Mouse (Mus musculus) hindbrain, embryonic 13.5 days (tissue): ENCODE data around the gene Vmn1r40. TPM values are rescaled to one million over a fixed set of nuclear protein-coding genes. Genes with fewer than 3 reads are reported as not detected.

Experiments used
- ATAC-seq: fragments of 200-750 bp; cut with Nextera tagmentation; 2 replicates; pipeline ENCODE4 v1.8.0; 2017; ENCODE audit warnings: moderate TSS enrichment; ENCODE audit not compliant: low FRiP score
- H3K27ac ChIP-seq: fragments of 300-500 bp; sonication (generic); 2 replicates; pipeline ENCODE4 v1.5.1; 2015; ENCODE audit warnings: inconsistent platforms, mild to moderate bottlenecking, moderate library complexity
- H3K27me3 ChIP-seq: fragments of 300-500 bp; sonication (generic); 2 replicates; pipeline ENCODE4 v1.6.1; 2015; ENCODE audit warnings: mild to moderate bottlenecking, inconsistent platforms
- H3K36me3 ChIP-seq: fragments of 300-500 bp; sonication (generic); 2 replicates; pipeline ENCODE4 v1.6.1; 2015; ENCODE audit warnings: mild to moderate bottlenecking, inconsistent platforms
- H3K4me1 ChIP-seq: fragments of 300-500 bp; sonication (generic); replicated peaks from 2 replicates; pipeline ENCODE4 v1.6.1; 2015; ENCODE audit warnings: inconsistent platforms
- H3K4me2 ChIP-seq: fragments of 300-500 bp; sonication (generic); 2 replicates; pipeline ENCODE4 v1.6.1; 2015; ENCODE audit warnings: inconsistent platforms, mild to moderate bottlenecking, moderate library complexity
- H3K4me3 ChIP-seq: fragments of 300-500 bp; sonication (generic); 2 replicates; pipeline ENCODE4 v1.5.1; 2015; ENCODE audit warnings: mild to moderate bottlenecking, inconsistent platforms
- H3K9ac ChIP-seq: fragments of 300-500 bp; sonication (generic); 2 replicates; pipeline ENCODE4 v1.6.1; 2015; ENCODE audit warnings: mild to moderate bottlenecking, inconsistent platforms
- H3K9me3 ChIP-seq: fragments of 300-500 bp; sonication (generic); 2 replicates; pipeline ENCODE4 v1.6.1; 2016; ENCODE audit warnings: inconsistent platforms
- WGBS: fragments of 180-500 bp; shearing (Covaris S2); methylation state at CpG from one replicate; pipeline ENCODE4 v1.1.7; 2015; 5-methylcytosine and 5-hydroxymethylcytosine counted together
- polyA plus RNA-seq: library from polyadenylated mRNA; unstranded; fragments of >200 nt; fragmentation: Nextera tagmentation; extraction: Ambion mirVana; gene quantifications from 2 replicates; pipeline ENCODE4 v1.2.1, GENCODE M21; 2015

Vmn1r40 gene
- polyA plus RNA-seq, 1 experiment from 2014 or later, result not detected

- no peak overlapping the region for H3K4me3 ChIP-seq
- H3K27ac ChIP-seq, result no peak overlapping the region
- no peak overlapping the region for H3K9ac ChIP-seq
- 0 out of 2 replicates have a peak, but pooled peaks cover 2% of the 10 kb centered on the region for H3K27me3 ChIP-seq
- WGBS, result 73% methylated on average over 4 of the region's 4 CpGs
- 0 out of 2 replicates have a peak, but pooled peaks cover 4% of the 10 kb centered on the region for H3K4me1 ChIP-seq
- no peak overlapping the region for H3K4me2 ChIP-seq
- no peak for ATAC-seq
- H3K9me3 ChIP-seq, result no peaks in the 10 kb centered on the region
- peaks cover 27% of the 10 kb centered on the region for H3K36me3 ChIP-seq
These were observed 28.8 kb upstream of the Vmn1r40 start for GRCm38 (mm10) chr6:89678522-89678921.

GRCm38 (mm10) chr6:89679291-89679835 lies 28.0 kb upstream of the Vmn1r40 start:
- Histone ChIP-seq H3K36me3 (peaks cover 19% of the 10 kb centered on the region), H3K27me3 (0 out of 2 replicates have a peak, but pooled peaks cover 2% of the 10 kb centered on the region), H3K4me3 (no peak overlapping the region), H3K4me2 (no peak overlapping the region), H3K4me1 (0 out of 2 replicates have a peak, but pooled peaks cover 4% of the 10 kb centered on the region), H3K9ac (no peak overlapping the region), H3K9me3 (no peaks in the 10 kb centered on the region), H3K27ac (no peak overlapping the region)
- 19% methylated on average over 10 of the region's 10 CpGs for WGBS
- peak; percentile 83 for ATAC-seq

- no peak overlapping the region for H3K4me3 ChIP-seq
- WGBS, result 10% methylated on average over 8 of the region's 8 CpGs
- 0 out of 2 replicates have a peak, but pooled peaks cover 4% of the 10 kb centered on the region for H3K4me1 ChIP-seq
- H3K27me3 ChIP-seq, result 0 out of 2 replicates have a peak, but pooled peaks cover 2% of the 10 kb centered on the region
- no peak overlapping the region for H3K4me2 ChIP-seq
- H3K36me3 ChIP-seq, result peaks cover 11% of the 10 kb centered on the region
- peak; percentile 52; the same call in 1 of the 2 replicates for ATAC-seq
- H3K27ac ChIP-seq, result no peak overlapping the region
- no peak overlapping the region for H3K9ac ChIP-seq
- no peaks in the 10 kb centered on the region for H3K9me3 ChIP-seq
These were observed 27.2 kb upstream of the Vmn1r40 start for GRCm38 (mm10) chr6:89680155-89680554.

GRCm38 (mm10) chr6:89684231-89684630 lies 23.1 kb upstream of the Vmn1r40 start:
- H3K4me3 ChIP-seq, result no peak overlapping the region
- no peak overlapping the region for H3K27ac ChIP-seq
- ATAC-seq, result no peak

GRCm38 (mm10) chr6:89687100-89687499 lies 20.2 kb upstream of the Vmn1r40 start:
- Histone ChIP-seq H3K4me2 (no peak overlapping the region), H3K36me3 (no peaks in the 10 kb centered on the region), H3K9me3 (no peaks in the 10 kb centered on the region), H3K27ac (no peak overlapping the region), H3K4me1 (no peaks in the 10 kb centered on the region), H3K4me3 (no peak overlapping the region), H3K9ac (no peak overlapping the region), H3K27me3 (no peaks in the 10 kb centered on the region)
- 88% methylated on average over 1 of the region's 1 CpGs for WGBS
- ATAC-seq, result no peak

More at GRCm38 (mm10) chr6:89684231-89684630, 23.1 kb upstream of the Vmn1r40 start:
- Histone ChIP-seq H3K4me2 (no peak overlapping the region), H3K9me3 (no peaks in the 10 kb centered on the region), H3K4me1 (0 out of 2 replicates have a peak, but pooled peaks cover 4% of the 10 kb centered on the region), H3K36me3 (no peaks in the 10 kb centered on the region), H3K9ac (no peak overlapping the region), H3K27me3 (0 out of 2 replicates have a peak, but pooled peaks cover 2% of the 10 kb centered on the region)
- WGBS, result 58% methylated on average over 1 of the region's 1 CpGs

GRCm38 (mm10) chr6:89706624-89707023 lies 716 bp upstream of the Vmn1r40 start:
- 72% methylated on average over 2 of the region's 2 CpGs for WGBS
- H3K4me2 ChIP-seq, result no peak overlapping the region

GRCm38 (mm10) chr6:89718051-89718450 lies 10.7 kb downstream of the Vmn1r40 start:
- H3K9ac ChIP-seq, result no peak overlapping the region
- no peaks in the 10 kb centered on the region for H3K27me3 ChIP-seq
- no peak for ATAC-seq
- H3K4me3 ChIP-seq, result no peak overlapping the region
- no peaks in the 10 kb centered on the region for H3K36me3 ChIP-seq
- no peaks in the 10 kb centered on the region for H3K9me3 ChIP-seq
- H3K4me2 ChIP-seq, result no peak overlapping the region
- no peaks in the 10 kb centered on the region for H3K4me1 ChIP-seq
- H3K27ac ChIP-seq, result no peak overlapping the region

More at GRCm38 (mm10) chr6:89706624-89707023, 716 bp upstream of the Vmn1r40 start:
- no peak overlapping the region for H3K4me3 ChIP-seq
- ATAC-seq, result no peak
- 0 out of 2 replicates have a peak, but pooled peaks cover 2% of the 10 kb centered on the region for H3K9me3 ChIP-seq
- H3K27ac ChIP-seq, result no peak overlapping the region
- H3K9ac ChIP-seq, result no peak overlapping the region
- no peaks in the 10 kb centered on the region for H3K4me1 ChIP-seq
- H3K36me3 ChIP-seq, result no peaks in the 10 kb centered on the region
- H3K27me3 ChIP-seq, result no peaks in the 10 kb centered on the region

GRCm38 (mm10) chr6:89740466-89740865 lies 33.1 kb downstream of the Vmn1r40 start, which contains the start of gene Vmn1r41:
Vmn1r41 (plus strand) TSS chr6:89740766.
- Histone ChIP-seq H3K36me3 (no peaks in the 10 kb centered on the region), H3K27me3 (no peaks in the 10 kb centered on the region)

GRCm38 (mm10) chr6:89742811-89743210 lies 35.5 kb downstream of the Vmn1r40 start:
- H3K36me3 ChIP-seq, result no peaks in the 10 kb centered on the region
- ATAC-seq, result no peak
- H3K9me3 ChIP-seq, result no peaks in the 10 kb centered on the region; the same call in 1 of the 2 replicates
- no peak overlapping the region for H3K4me2 ChIP-seq
- H3K4me1 ChIP-seq, result no peaks in the 10 kb centered on the region
- H3K27me3 ChIP-seq, result no peaks in the 10 kb centered on the region
- H3K27ac ChIP-seq, result no peak overlapping the region
- no peak overlapping the region for H3K9ac ChIP-seq
- no peak overlapping the region for H3K4me3 ChIP-seq

More at GRCm38 (mm10) chr6:89740466-89740865, 33.1 kb downstream of the Vmn1r40 start, which contains the start of gene Vmn1r41:
- Histone ChIP-seq H3K4me2 (no peak within 1 kb of the TSS), H3K9me3 (no peaks in the 10 kb centered on the region; the same call in 1 of the 2 replicates), H3K4me1 (no peaks in the 10 kb centered on the region), H3K9ac (no peak within 1 kb of the TSS), H3K4me3 (no peak within 1 kb of the TSS), H3K27ac (no peak within 1 kb of the TSS)
- ATAC-seq, result no peak

Other genes starting within 250 kb of the Vmn1r40 start
- gene Chchd6, start 111.9 kb upstream of the Vmn1r40 start, polyA plus RNA-seq, result 125 and 126 TPM in 2 replicates
- 12.8 and 13.8 TPM in 2 replicates for gene Txnrd3, start 63.6 kb upstream of the Vmn1r40 start, polyA plus RNA-seq
- gene Vmn1r41, start 33.2 kb downstream of the Vmn1r40 start, polyA plus RNA-seq, result not detected in 2 replicates
- gene Vmn1r42, start 168.9 kb downstream of the Vmn1r40 start, polyA plus RNA-seq, result not detected in 2 replicates
- gene Vmn1r43, start 168.9 kb downstream of the Vmn1r40 start, polyA plus RNA-seq, result not detected in 2 replicates
- not detected in 2 replicates for gene Vmn1r44, start 176.1 kb downstream of the Vmn1r40 start, polyA plus RNA-seq
- gene Vmn1r45, start 233.1 kb downstream of the Vmn1r40 start, polyA plus RNA-seq, result not detected in 2 replicates